Mouse (Mus musculus) cerebellum, adult 9-11 months (tissue): ENCODE measurements around the gene Kcnt2.

Source experiments
- DNase-seq: peaks from one replicate; pipeline ENCODE4 v3.0.0; 2022

Kcnt2 gene

DNA sequence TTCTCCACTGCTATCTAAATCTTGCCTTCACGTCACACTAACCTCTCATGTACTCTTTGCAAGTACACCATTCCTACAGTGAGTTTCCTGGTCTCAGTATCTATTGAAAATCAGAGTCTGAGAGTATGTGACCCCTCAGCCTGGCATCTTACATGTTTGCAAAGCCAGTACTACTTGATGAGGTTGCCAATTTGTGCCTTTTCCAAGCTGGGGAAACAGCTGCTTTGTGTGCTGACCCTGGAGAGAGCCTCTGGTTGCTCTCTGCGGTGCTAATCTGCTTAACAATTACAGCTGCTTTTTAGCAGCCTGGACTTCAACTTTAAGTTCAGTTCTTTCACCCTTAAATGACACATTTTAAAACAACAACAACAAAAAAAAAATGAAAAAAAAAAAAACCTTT is 133.6 kb downstream of the Kcnt2 start:
- DNase-seq: no peak

- no peak for DNase-seq
Measured at GRCm38 (mm10) chr1:140381093-140381492, 135.1 kb downstream of the Kcnt2 start.

DNA sequence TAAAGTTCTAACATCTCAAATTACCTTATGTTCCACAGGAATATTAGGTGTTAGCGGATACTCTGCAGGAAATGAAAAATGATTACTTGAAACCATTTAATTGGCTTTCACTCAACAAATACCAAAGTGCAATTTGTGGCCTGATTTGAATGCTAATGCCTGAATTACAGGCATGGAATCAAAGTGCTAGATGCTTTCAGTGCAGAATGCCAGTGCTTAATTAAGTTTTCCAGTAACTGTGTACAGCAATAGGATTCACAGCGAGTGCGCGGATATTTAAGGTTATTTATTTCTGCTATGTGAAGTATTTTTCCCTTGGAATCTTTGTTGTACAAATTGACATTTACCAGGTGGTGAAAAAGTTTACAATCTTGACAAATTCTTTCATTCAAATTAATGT is 144.3 kb downstream of the Kcnt2 start:
- no peak for DNase-seq

DNA sequence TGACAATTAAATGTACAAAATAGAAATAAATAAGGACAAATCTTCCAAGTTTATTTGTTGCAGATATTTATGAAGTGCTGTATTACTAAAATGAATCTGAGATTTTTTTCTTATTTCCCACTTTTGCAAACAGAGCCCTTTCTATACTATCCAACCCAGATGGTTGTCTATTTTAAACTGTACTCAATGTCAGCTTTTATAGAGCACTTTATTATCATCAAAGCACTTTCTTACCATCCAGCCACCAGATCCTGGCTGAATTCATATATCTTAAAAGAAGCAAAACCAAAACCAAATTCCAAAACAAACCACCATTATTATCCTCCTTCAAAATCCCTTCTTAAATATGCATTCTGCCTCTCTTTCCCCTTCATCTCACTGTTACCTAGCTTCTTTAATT is 151.8 kb downstream of the Kcnt2 start:
- DNase-seq: no peak

DNA sequence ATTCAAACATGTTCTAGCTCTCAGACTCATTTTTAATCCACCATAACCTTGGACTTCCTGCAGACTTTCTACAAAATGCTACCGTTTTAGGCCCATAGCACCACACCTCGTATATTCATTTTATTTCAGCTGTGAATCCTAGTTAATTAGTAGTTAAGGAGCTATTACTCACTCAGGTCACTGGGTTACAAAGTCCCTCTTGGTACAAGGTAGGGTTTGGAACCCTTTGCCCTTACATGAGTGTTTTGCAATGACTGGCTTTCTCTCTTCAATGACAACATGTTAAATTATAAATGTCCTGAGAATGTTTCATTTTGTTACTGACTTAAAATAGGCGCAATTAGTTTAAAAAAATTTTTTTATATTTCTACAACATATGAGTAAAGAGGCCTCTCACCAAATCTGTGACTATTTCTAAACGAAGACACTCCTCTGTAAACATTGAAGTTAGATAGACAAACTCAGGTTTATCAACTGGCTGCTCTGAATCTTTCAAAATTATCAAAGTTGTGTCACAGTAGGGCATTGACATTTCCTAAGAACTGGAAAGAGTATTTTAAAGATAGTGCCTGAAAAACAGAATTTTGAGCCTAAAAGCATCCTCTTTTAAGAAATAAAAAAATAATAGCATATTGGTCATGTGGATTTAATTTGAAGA is 160.8 kb downstream of the Kcnt2 start:
- no peak for DNase-seq

- DNase-seq: no peak
Measured at GRCm38 (mm10) chr1:140415761-140416160, 169.8 kb downstream of the Kcnt2 start.

- DNase-seq: no peak
Measured at GRCm38 (mm10) chr1:140422954-140423353, 177.0 kb downstream of the Kcnt2 start.

DNA sequence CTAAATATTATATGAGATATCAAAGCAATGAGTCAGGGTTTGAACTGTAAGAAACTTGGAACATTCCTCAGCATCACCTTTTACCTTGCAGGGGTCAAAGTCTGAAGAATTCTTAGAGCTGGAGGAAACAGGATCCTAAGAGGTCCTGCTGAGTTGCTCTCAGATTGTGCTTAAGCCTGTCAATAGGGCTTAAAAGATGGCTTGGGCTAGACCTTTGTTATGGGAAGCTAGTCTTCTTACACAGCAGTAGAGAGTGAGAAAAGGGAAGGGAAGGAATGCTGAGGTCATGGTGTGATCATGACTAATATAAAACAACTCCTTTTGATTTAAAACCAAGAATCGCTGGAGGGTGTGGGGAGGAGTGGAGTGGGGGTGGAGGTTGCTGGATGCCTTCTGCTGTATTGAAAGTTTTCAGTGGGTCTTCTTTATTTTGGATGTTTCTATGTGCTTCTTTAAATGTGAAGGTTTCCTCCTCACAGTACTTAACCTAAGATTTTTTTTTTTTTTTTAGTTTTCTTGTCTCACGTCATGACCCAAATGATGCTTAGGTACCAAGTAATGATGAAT is 183.4 kb downstream of the Kcnt2 start:
- DNase-seq: no peak

DNA sequence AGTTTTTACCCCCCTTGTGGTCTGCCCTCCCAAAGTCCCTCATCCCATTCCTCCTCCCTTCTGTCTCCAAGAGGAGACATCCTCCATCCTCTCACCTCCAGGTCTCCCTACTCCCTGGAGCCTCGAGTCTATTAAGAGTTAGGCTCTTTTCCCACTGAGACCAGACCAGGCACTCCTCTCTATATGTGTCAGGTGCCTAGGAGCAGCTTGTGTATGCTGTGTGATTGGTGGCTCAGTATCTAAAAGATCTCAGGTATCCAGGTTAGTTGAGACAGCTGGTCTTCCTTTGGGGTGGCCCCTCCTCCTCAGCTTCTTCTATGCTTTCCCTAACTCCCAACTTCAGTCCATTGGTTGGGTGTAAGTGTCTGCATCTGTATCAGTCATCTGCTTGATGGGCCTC is 186.1 kb downstream of the Kcnt2 start:
- DNase-seq: no peak

DNA sequence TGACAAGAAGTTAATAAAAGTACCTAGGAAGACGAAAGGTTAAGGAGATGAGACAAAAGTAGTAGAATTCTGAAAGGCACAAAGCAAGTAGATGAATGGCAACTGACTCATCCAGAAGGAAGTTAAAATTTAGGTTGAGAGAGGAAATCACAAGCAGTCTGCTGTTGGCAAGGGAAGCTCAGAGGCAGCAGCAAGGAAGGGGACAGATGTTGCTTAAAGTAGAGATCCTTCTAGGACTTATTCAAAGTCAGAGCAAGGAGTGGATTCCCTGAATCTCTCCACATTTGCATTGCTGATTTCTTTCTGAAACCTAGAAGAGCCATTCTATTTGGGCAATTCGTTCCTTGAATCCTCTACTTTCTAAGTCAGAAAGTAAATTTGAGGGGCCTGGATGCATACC is 188.8 kb downstream of the Kcnt2 start:
- DNase-seq: no peak

GRCm38 (mm10) chr1:140438176-140438575 is 192.2 kb downstream of the Kcnt2 start:
- no peak for DNase-seq

DNA sequence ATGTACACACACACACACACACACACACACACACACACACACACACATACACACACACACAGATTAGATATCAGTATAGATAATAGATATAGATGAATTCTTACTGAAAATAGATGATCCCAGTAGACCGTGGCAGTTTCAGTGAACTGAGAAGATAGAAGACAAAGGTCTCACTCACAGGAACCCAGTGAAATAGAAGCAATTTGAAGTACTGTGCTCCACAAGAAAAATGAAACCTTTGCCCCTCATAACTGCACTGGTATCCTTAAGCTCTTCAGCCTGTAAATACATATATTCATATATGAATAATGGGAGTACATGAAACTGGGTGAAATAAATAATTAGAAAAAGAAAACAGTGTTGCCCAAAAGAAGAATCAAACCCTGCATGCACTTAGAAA is 197.9 kb downstream of the Kcnt2 start:
- no peak for DNase-seq

GRCm38 (mm10) chr1:140444394-140444793 is 198.4 kb downstream of the Kcnt2 start:
- no peak for DNase-seq

GRCm38 (mm10) chr1:140451461-140451860 is 205.5 kb downstream of the Kcnt2 start:
- DNase-seq: no peak

GRCm38 (mm10) chr1:140451924-140452323 is 206.0 kb downstream of the Kcnt2 start:
- no peak for DNase-seq

GRCm38 (mm10) chr1:140455903-140456302 is 209.9 kb downstream of the Kcnt2 start:
- DNase-seq: no peak

- DNase-seq: no peak
Measured at GRCm38 (mm10) chr1:140456873-140457272, 210.9 kb downstream of the Kcnt2 start.

GRCm38 (mm10) chr1:140468315-140468714 is 222.4 kb downstream of the Kcnt2 start:
- DNase-seq: no peak

DNA sequence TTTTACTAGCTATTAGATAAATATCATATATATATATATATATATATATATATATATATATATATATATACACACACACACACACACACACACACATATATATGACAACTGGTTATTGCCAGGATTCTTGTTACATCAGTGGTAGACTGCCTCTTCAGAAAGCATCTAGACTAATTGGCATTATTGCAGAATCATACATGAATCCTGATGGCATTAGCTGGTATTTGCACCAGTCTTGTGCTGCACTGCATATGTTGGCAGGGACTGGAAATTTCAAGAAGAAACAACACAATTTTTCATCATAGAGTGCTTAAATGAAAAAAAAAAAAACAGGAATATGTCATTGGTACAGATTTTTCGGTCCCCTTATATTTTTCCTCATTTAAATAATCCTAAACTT is 223.6 kb downstream of the Kcnt2 start:
- no peak for DNase-seq

DNA sequence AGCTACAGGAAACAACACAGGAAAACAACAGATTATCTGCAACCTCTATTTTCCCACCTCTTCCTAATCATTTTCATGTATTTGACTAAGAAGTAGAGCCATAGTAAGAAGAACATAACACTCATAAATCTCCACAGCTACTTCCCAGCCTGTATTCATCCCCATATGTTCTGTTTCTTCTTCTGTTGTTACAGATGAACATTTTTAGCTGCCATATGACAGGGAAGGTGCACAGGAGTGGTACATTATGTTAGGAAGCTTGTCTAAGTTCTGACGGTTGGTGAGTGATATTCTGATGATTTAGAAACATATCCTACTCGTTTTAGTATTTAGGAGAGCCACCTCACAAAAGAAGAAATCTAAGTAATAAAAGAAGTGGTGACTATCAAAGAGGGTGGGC is 231.0 kb downstream of the Kcnt2 start:
- no peak for DNase-seq

DNA sequence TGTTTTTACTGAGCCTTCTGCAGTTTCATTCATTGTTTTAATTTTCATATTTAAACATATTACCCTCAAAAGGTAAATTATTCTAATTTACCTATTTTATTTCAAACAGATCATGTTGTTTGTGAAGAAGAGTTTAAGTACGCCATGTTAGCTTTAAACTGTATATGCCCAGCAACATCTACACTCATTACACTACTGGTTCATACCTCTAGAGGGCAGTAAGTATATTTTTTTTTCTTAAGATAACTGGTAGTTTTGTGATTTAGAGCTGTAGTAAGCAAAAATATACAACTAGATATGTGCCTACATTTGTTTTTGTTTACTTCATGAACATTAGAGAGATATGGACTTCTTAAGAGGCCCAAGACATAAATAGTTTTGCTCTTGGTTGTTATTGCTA is 238.1 kb downstream of the Kcnt2 start:
- no peak for DNase-seq

DNA sequence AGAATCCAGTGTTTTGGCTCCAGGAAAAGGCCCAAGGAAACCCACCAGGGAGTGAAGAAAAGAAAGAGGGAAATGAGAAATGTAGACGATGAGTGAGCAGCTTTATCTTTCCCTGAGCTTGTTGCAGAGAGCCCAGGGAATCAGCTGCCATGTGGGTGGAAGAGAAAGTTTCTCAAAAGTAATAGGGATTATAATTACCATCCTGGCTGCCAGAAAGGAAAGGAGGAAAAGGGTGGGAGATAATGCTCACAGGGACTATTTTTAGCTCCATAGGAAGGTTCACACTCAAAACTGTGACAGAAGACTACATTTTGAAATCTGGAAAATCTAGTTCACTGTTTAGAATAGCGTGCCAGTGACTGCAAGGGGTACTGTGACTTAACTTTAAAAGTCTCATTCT is 243.9 kb downstream of the Kcnt2 start:
- no peak for DNase-seq

GRCm38 (mm10) chr1:140491406-140491805 is 245.4 kb downstream of the Kcnt2 start:
- DNase-seq: no peak

DNA sequence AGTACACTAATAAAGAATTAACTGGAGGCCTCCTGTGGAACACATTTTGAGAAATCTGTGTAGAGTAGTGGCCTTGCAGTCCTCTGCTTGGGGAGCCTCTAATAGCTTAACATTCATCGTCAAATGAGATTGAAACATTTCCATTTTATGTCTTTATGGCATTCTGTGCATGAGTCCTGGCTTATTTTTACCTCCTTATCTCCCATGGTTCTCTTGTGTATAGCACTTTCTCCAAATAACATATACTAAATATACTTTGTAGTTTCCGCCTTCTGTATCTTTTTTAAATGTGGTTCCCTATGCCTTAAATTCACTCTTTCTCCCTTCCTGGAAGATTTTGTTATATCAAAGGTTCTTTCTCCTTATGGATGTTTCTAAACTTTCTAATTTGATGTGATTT is 246.3 kb downstream of the Kcnt2 start:
- DNase-seq: no peak

- no peak for DNase-seq
Measured at GRCm38 (mm10) chr1:140513451-140513850, 267.5 kb downstream of the Kcnt2 start.
